Mouse (Mus musculus) C2C12 (cell line): ENCODE data around the gene Gm614.

Source experiments
- CTCF ChIP-seq: IDR thresholded peaks from one replicate; pipeline ENCODE4 v1.5.1; 2011; ENCODE audit not compliant: control insufficient read depth, insufficient read depth, insufficient read length
- MYOG ChIP-seq: IDR thresholded peaks from one replicate; pipeline ENCODE4 v1.6.1; 2011; ENCODE audit not compliant: control insufficient read depth, insufficient read length; ENCODE audit errors: extremely low read depth
- USF1 ChIP-seq: IDR thresholded peaks from one replicate; pipeline ENCODE4 v1.6.1; 2011; ENCODE audit warnings: low read depth, mild to moderate bottlenecking, control low read depth, moderate library complexity

DNA sequence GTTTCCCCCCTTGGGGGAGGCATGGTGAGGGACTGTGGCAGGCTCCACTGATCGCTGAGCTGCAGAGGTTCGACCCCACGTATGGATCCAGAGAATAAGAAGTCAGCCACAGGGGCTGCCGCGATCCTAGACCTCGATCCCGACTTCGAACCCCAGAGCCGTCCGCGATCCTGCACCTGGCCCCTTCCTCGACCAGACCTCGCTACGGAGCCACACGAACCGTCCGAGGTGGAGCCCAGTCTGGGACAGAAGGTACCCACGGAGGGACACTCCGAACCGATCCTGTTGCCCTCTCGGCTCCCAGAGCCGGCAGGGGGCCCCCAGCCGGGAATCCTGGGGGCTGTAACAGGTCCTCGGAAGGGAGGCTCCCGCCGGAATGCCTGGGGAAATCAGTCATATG, 9.1 kb downstream of the Gm614 start:
- no peak for TF ChIP-seq CTCF
- TF ChIP-seq USF1, result no peak
- TF ChIP-seq MYOG, result no peak
